Comparison of ENCODE assay signal across 9 mouse cellular contexts in genomic region chr8:118287496-118287895, GRCm38 (mm10). TPM values are rescaled to one million over a fixed set of nuclear protein-coding genes. Genes with fewer than 3 reads are reported as not detected.
DNase-seq lines count a peak whose midpoint lies in the region; ATAC-seq and TF ChIP-seq lines count a peak whose summit lies in the region.
"Had no signal": no experiment of that assay in that cellular context is flagged by ENCODE, and none has a peak within 500 bp of the region (broad histone marks: within the 10 kb centered on the region; RNA-seq: fewer than 3 reads in every experiment).

No protein-coding gene starts in this region.

- H3K4me2 ChIP-seq in heart, embryonic 11.5 days, result no peak overlapping the region
- H3K4me2 ChIP-seq in hindbrain, embryonic 14.5 days (replicated peaks), result no peak overlapping the region
- H3K4me2 ChIP-seq in stomach, embryonic 16.5 days (ENCODE audit: low read depth, low read length), result no peak overlapping the region

- H3K27me3 ChIP-seq in heart, embryonic 11.5 days (ENCODE audit: control insufficient read depth, insufficient read depth, low read length), result peaks cover 6% of the 10 kb centered on the region; the same call in 1 of the 2 replicates
- H3K27me3 ChIP-seq in testis, adult 2 months (ENCODE audit: control insufficient read depth, insufficient read depth, low read length), result peaks cover 5% of the 10 kb centered on the region
- H3K27me3 ChIP-seq in hindbrain, embryonic 14.5 days (ENCODE audit: control insufficient read depth, insufficient read depth, low read length), result no peaks in the 10 kb centered on the region
- H3K27me3 ChIP-seq in stomach, embryonic 16.5 days (ENCODE audit: control insufficient read depth, insufficient read depth, low read length), result peaks cover 14% of the 10 kb centered on the region; the same call in 1 of the 2 replicates

- no peak overlapping the region for H3K27ac ChIP-seq in heart, embryonic 11.5 days (ENCODE audit: low read depth, low read length)
- no peak overlapping the region for H3K27ac ChIP-seq in testis, adult 2 months (ENCODE audit: control insufficient read depth, insufficient read depth, low read depth, low read length)
- H3K27ac ChIP-seq in hindbrain, embryonic 14.5 days, result no peak overlapping the region
- H3K27ac ChIP-seq in stomach, embryonic 16.5 days (ENCODE audit: low read length), result peak overlapping the region; percentile 81; the same call in 1 of the 2 replicates

- peak; percentile 85 for DNase-seq in heart, adult 11 months
- DNase-seq in testis, postnatal 10 days (ENCODE audit: low spot score), result no peak
- peak; percentile 78 for DNase-seq in hindbrain, embryonic 14.5 days (ENCODE audit: low spot score)
- no peak for DNase-seq in spleen, adult 12 weeks (ENCODE audit: low spot score)

- H3K4me1 ChIP-seq in heart, embryonic 11.5 days (ENCODE audit: control insufficient read depth, insufficient read depth, low read length), result peaks cover 58% of the 10 kb centered on the region
- H3K4me1 ChIP-seq in testis, adult 2 months (ENCODE audit: control insufficient read depth, insufficient read depth, low read length), result peaks cover 4% of the 10 kb centered on the region
- peaks cover 10% of the 10 kb centered on the region for H3K4me1 ChIP-seq in hindbrain, embryonic 14.5 days (replicated peaks; ENCODE audit: control insufficient read depth, insufficient read depth, low read length)
- H3K4me1 ChIP-seq in stomach, embryonic 16.5 days (ENCODE audit: control insufficient read depth, insufficient read depth, low read length), result peaks cover 11% of the 10 kb centered on the region; the same call in 1 of the 2 replicates

- no peaks in the 10 kb centered on the region for H3K36me3 ChIP-seq in heart, embryonic 11.5 days (ENCODE audit: control insufficient read depth, insufficient read depth, low read length)
- H3K36me3 ChIP-seq in testis, adult 2 months (ENCODE audit: control insufficient read depth, insufficient read depth, low read length), result no peaks in the 10 kb centered on the region
- H3K36me3 ChIP-seq in hindbrain, embryonic 14.5 days (replicated peaks; ENCODE audit: control insufficient read depth, insufficient read depth), result no peaks in the 10 kb centered on the region
- no peaks in the 10 kb centered on the region for H3K36me3 ChIP-seq in stomach, embryonic 16.5 days (ENCODE audit: control insufficient read depth, insufficient read depth, low read length)

- TF ChIP-seq POLR2A in testis, adult 2 months (IDR thresholded peaks at IDR 0.05; ENCODE audit: control insufficient read depth, low read depth, low read length), result no peak

- 48% methylated on average over 9 of the region's 9 CpGs for WGBS in heart, embryonic 11.5 days (ENCODE audit: insufficient replicate concordance)
- WGBS in hindbrain, embryonic 14.5 days, result 40% methylated on average over 9 of the region's 9 CpGs
- WGBS in stomach, embryonic 16.5 days, result 36% methylated on average over 9 of the region's 9 CpGs

- no peak for ATAC-seq in heart, embryonic 11.5 days (replicated peaks; ENCODE audit: insufficient number of reproducible peaks, low FRiP score, low TSS enrichment)
- no peak for ATAC-seq in hindbrain, embryonic 14.5 days (ENCODE audit: low FRiP score)
- no peak for ATAC-seq in stomach, embryonic 16.5 days (ENCODE audit: insufficient read depth, low FRiP score)
- no peak for ATAC-seq in granulocyte monocyte progenitor cell, adult 5-6 weeks (replicated peaks; ENCODE audit: poor library complexity, severe bottlenecking)

- no peaks in the 10 kb centered on the region for H3K9me3 ChIP-seq in heart, embryonic 11.5 days (replicated peaks; ENCODE audit: control insufficient read depth, low read length)
- no peaks in the 10 kb centered on the region for H3K9me3 ChIP-seq in hindbrain, embryonic 14.5 days (ENCODE audit: control insufficient read depth, low read length)
- H3K9me3 ChIP-seq in stomach, embryonic 16.5 days (replicated peaks; ENCODE audit: control insufficient read depth, low read length), result no peaks in the 10 kb centered on the region

- no peak overlapping the region for H3K9ac ChIP-seq in heart, embryonic 11.5 days (ENCODE audit: low read depth, low read length)
- no peak overlapping the region for H3K9ac ChIP-seq in hindbrain, embryonic 14.5 days
- H3K9ac ChIP-seq in stomach, embryonic 16.5 days (ENCODE audit: low read length), result no peak overlapping the region

- H3K4me3 ChIP-seq in heart, embryonic 11.5 days (ENCODE audit: low read depth, low read length), result no peak overlapping the region
- no peak overlapping the region for H3K4me3 ChIP-seq in testis, adult 2 months (ENCODE audit: control insufficient read depth, low read depth, low read length)
- H3K4me3 ChIP-seq in hindbrain, embryonic 14.5 days (replicated peaks; ENCODE audit: low read length), result no peak overlapping the region
- H3K4me3 ChIP-seq in stomach, embryonic 16.5 days (replicated peaks; ENCODE audit: low read length), result no peak overlapping the region

- 0 out of 2 replicates have a peak, but pooled peaks have one; percentile 11 for TF ChIP-seq CTCF in testis, adult 2 months (IDR thresholded peaks at IDR 0.05; ENCODE audit: control insufficient read depth, insufficient read depth, insufficient replicate concordance, low read depth, low read length)

RNA-seq across cellular contexts. Expression of gene Cdh13, which starts 4.0 kb away (rescaled TPM):
- polyA plus RNA-seq in heart, embryonic 11.5 days (2014; fragmentation: Nextera tagmentation; extraction: Ambion mirVana), result 37.1 and 38.2 TPM in 2 replicates
- polyA plus RNA-seq in testis, adult 2 months (2012; rRNA removed), result 4.5 and 5.1 TPM in 2 replicates
- polyA plus RNA-seq in hindbrain, embryonic 14.5 days (2014; fragmentation: Nextera tagmentation; extraction: Ambion mirVana), result 134 and 166 TPM in 2 replicates
- polyA plus RNA-seq in stomach, embryonic 16.5 days (2015; fragmentation: Nextera tagmentation; extraction: Ambion mirVana), result 19.9 and 20.4 TPM in 2 replicates
- total RNA-seq in granulocyte monocyte progenitor cell, adult 5-6 weeks (2014; fragmentation: Nextera tagmentation), result not detected in 2 replicates
- 0.10 TPM in 1 of 2 replicates, not detected in the other for total RNA-seq in granulocyte monocyte progenitor cell, adult 5-6 weeks (2017)
- total RNA-seq: MEL had no signal

Comparison
In these comparisons a context has a peak if more than half of its experiments do, and no peak if none do; other contexts are left out.
1. DNase-seq: peak in heart, adult 11 months (single experiment) and hindbrain, embryonic 14.5 days (single experiment); none in testis, postnatal 10 days (single experiment) and spleen, adult 12 weeks (single experiment).